Mouse (Mus musculus) kidney, adult 2 months (tissue): ENCODE measurements at regions not wholly inside any gene's neighbourhood (a gene's known extent, or its start where the extent isn't known, plus 50 kb on each side); places are given as distances from the start of the nearest gene placed in this dataset.

Experiments used
- DNase-seq: peaks from one replicate; pipeline ENCODE4 v3.0.0; 2021
- H3K27ac ChIP-seq: fragments of 200-500 bp; 2 replicates; pipeline ENCODE4 v1.5.1; 2012; ENCODE audit warnings: low read depth, low read length, control low read depth, inconsistent platforms; ENCODE audit not compliant: insufficient read depth
- H3K27me3 ChIP-seq: fragments of 200-500 bp; replicated peaks from 2 replicates; pipeline ENCODE4 v1.6.1; 2012; ENCODE audit warnings: mild to moderate bottlenecking, moderate library complexity, low read length, inconsistent platforms; ENCODE audit not compliant: control insufficient read depth, insufficient read depth
- H3K36me3 ChIP-seq: fragments of 200-500 bp; 2 replicates; pipeline ENCODE4 v1.6.1; 2012; ENCODE audit warnings: mild to moderate bottlenecking, moderate library complexity, low read length, inconsistent platforms; ENCODE audit not compliant: control insufficient read depth, insufficient read depth
- H3K4me1 ChIP-seq: fragments of 200-500 bp; 2 replicates; pipeline ENCODE4 v1.6.1; 2011; ENCODE audit warnings: low read length; ENCODE audit not compliant: control insufficient read depth, insufficient read depth
- H3K4me3 ChIP-seq: fragments of 200-500 bp; 2 replicates; pipeline ENCODE4 v1.5.1; 2011; ENCODE audit warnings: mild to moderate bottlenecking, low read depth, low read length, control low read depth; ENCODE audit not compliant: insufficient read depth
- CTCF ChIP-seq: fragments of 200-500 bp; conservative IDR thresholded peaks from 2 replicates; pipeline ENCODE4 v1.5.1; 2011; ENCODE audit warnings: low read depth, mild to moderate bottlenecking, control low read depth, low read length, moderate library complexity, mixed read lengths; ENCODE audit not compliant: insufficient read depth, insufficient read length
- POLR2A ChIP-seq: fragments of 200-500 bp; IDR thresholded peaks from one replicate; pipeline ENCODE4 v1.6.1; 2011; ENCODE audit warnings: low read depth, low read length, control low read depth
- WGBS: fragments of 180-500 bp; shearing (Covaris S2); methylation state at CpG from one replicate; pipeline ENCODE4 v1.1.7; 2018; 5-methylcytosine and 5-hydroxymethylcytosine counted together

- DNase-seq = no peak
- WGBS = 76% methylated on average over 5 of the region's 5 CpGs
- no peak for TF ChIP-seq CTCF
- no peak for TF ChIP-seq POLR2A
- Histone ChIP-seq H3K4me1 (no peaks in the 10 kb centered on the region), H3K36me3 (no peaks in the 10 kb centered on the region), H3K4me3 (no peak overlapping the region), H3K27ac (no peak overlapping the region), H3K27me3 (no peaks in the 10 kb centered on the region)
These were observed 82.4 kb upstream of the Fggy start for GRCm38 (mm10) chr4:95474726-95475406.

- no peaks in the 10 kb centered on the region for H3K27me3 ChIP-seq
- no peak for TF ChIP-seq POLR2A
- no peak overlapping the region for H3K27ac ChIP-seq
- H3K4me1 ChIP-seq = no peaks in the 10 kb centered on the region
- no peak for DNase-seq
- no peak overlapping the region for H3K4me3 ChIP-seq
- no peaks in the 10 kb centered on the region for H3K36me3 ChIP-seq
- WGBS = 55% methylated on average over 12 of the region's 12 CpGs
These were observed 81.1 kb upstream of the Fggy start for GRCm38 (mm10) chr4:95476071-95476724.

- Histone ChIP-seq H3K27ac (peak overlapping the region; percentile 45; the same call in 1 of the 2 replicates), H3K36me3 (no peaks in the 10 kb centered on the region), H3K4me3 (no peak overlapping the region), H3K4me1 (peaks cover 11% of the 10 kb centered on the region), H3K27me3 (no peaks in the 10 kb centered on the region)
- DNase-seq = peak; percentile 66
- WGBS = 51% methylated on average over 6 of the region's 6 CpGs
- TF ChIP-seq CTCF (no peak), POLR2A (no peak)
These were observed 73.7 kb upstream of the Fggy start for GRCm38 (mm10) chr4:95483571-95483970.

GRCm38 (mm10) chr4:95487323-95487722, 70.0 kb upstream of the Fggy start:
- H3K27ac ChIP-seq = no peak overlapping the region
- 39% methylated on average over 7 of the region's 7 CpGs for WGBS
- H3K36me3 ChIP-seq = no peaks in the 10 kb centered on the region
- TF ChIP-seq POLR2A = no peak
- TF ChIP-seq CTCF = no peak
- H3K4me3 ChIP-seq = no peak overlapping the region
- DNase-seq = no peak
- no peaks in the 10 kb centered on the region for H3K27me3 ChIP-seq
- H3K4me1 ChIP-seq = peaks cover 11% of the 10 kb centered on the region

- DNase-seq = no peak
- Histone ChIP-seq H3K4me3 (no peak overlapping the region), H3K27ac (no peak overlapping the region), H3K4me1 (peaks cover 11% of the 10 kb centered on the region), H3K36me3 (no peaks in the 10 kb centered on the region), H3K27me3 (no peaks in the 10 kb centered on the region)
- 27% methylated on average over 1 of the region's 1 CpGs for WGBS
- no peak for TF ChIP-seq POLR2A
- TF ChIP-seq CTCF = no peak
These were observed 69.3 kb upstream of the Fggy start for GRCm38 (mm10) chr4:95487969-95488368.

- no peak overlapping the region for H3K27ac ChIP-seq
- H3K27me3 ChIP-seq = no peaks in the 10 kb centered on the region
- TF ChIP-seq POLR2A (no peak), CTCF (no peak)
- 90% methylated on average over 2 of the region's 2 CpGs for WGBS
- no peak overlapping the region for H3K4me3 ChIP-seq
- no peak for DNase-seq
- H3K4me1 ChIP-seq = peaks cover 6% of the 10 kb centered on the region
- H3K36me3 ChIP-seq = no peaks in the 10 kb centered on the region
These were observed 68.2 kb upstream of the Fggy start for GRCm38 (mm10) chr4:95489059-95489458.

GRCm38 (mm10) chr4:95500265-95500664, 57.0 kb upstream of the Fggy start:
- 93% methylated on average over 3 of the region's 3 CpGs for WGBS
- no peak for DNase-seq
- Histone ChIP-seq H3K4me3 (no peak overlapping the region), H3K27ac (no peak overlapping the region), H3K36me3 (no peaks in the 10 kb centered on the region), H3K27me3 (no peaks in the 10 kb centered on the region), H3K4me1 (no peaks in the 10 kb centered on the region)
- TF ChIP-seq POLR2A = no peak
- TF ChIP-seq CTCF = no peak
